Comparison of ENCODE assay signal across 12 mouse cellular contexts in the genomic region with DNA sequence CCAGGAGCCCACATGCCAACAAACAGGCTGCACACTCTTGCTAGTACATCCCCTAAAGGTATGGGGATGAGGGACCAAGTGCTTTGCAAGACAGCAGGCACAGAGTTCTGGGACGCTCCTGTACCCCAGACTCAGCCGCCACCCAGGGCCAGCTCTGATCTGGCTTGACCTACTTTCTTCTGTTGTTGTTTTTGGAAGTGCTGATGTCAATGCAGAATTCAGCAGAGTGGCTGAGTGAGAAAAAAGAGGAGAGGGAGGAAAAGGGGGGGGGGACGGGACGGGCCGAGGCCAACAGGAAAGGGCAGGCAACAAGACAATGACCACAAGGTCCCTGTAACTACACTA.
DNase-seq lines count a peak whose midpoint lies in the region; ATAC-seq lines count a peak whose summit lies in the region.
"Had no signal": no experiment of that assay in that cellular context is flagged by ENCODE, and none has a peak within 500 bp of the region (broad histone marks: within the 10 kb centered on the region; RNA-seq: fewer than 3 reads in every experiment).

No protein-coding gene starts in this region.

- DNase-seq in heart, postnatal 4 days, result no peak
- peak; percentile 21 to 45 for DNase-seq in thymus, adult 18-20 months
- DNase-seq in thymus, postnatal 25 days, result no peak
- no peak for DNase-seq in right cerebral cortex, postnatal 10 days (ENCODE audit: low spot score in 2 of 2)
- no peak for DNase-seq in left cerebral cortex, adult 8-10 months (ENCODE audit: low spot score in 2 of 2)
- DNase-seq: lung, postnatal 10 days had no signal

- no peak overlapping the region for H3K4me3 ChIP-seq in heart, embryonic 16.5 days (ENCODE audit: low read length)
- no peak overlapping the region for H3K4me3 ChIP-seq in liver, embryonic 12.5 days
- H3K4me3 ChIP-seq: forebrain, embryonic 15.5 days; myocyte had no signal

- peaks cover 42% of the 10 kb centered on the region for H3K4me1 ChIP-seq in heart, embryonic 16.5 days (ENCODE audit: control insufficient read depth, insufficient read depth, low read length)
- H3K4me1 ChIP-seq in liver, embryonic 12.5 days, result peaks cover 38% of the 10 kb centered on the region

- H3K27me3 ChIP-seq in heart, embryonic 16.5 days (ENCODE audit: control insufficient read depth, insufficient read depth, low read length), result no peaks in the 10 kb centered on the region; the same call in 1 of the 2 replicates
- H3K27me3 ChIP-seq in liver, embryonic 12.5 days (replicated peaks), result peaks cover 44% of the 10 kb centered on the region

- peak overlapping the region; percentile 62; the same call in 1 of the 2 replicates for H3K4me2 ChIP-seq in heart, embryonic 16.5 days (ENCODE audit: low read depth, low read length)
- H3K4me2 ChIP-seq in liver, embryonic 12.5 days, result peak overlapping the region; percentile 71

- WGBS in heart, embryonic 16.5 days, result 59% methylated on average over 5 of the region's 5 CpGs
- WGBS in liver, embryonic 12.5 days (ENCODE audit: insufficient replicate concordance), result 82% methylated on average over 5 of the region's 5 CpGs

- no peak for ATAC-seq in heart, embryonic 16.5 days (replicated peaks; ENCODE audit: extremely low read depth, insufficient read depth, low FRiP score)
- ATAC-seq in liver, embryonic 12.5 days, result no peak
- ATAC-seq: forebrain, embryonic 15.5 days had no signal

- no peaks in the 10 kb centered on the region for H3K36me3 ChIP-seq in heart, embryonic 16.5 days (ENCODE audit: control insufficient read depth, insufficient read depth)
- no peaks in the 10 kb centered on the region for H3K36me3 ChIP-seq in liver, embryonic 12.5 days
- H3K36me3 ChIP-seq: forebrain, embryonic 15.5 days; G1E had no signal

- no peaks in the 10 kb centered on the region for H3K9me3 ChIP-seq in heart, embryonic 16.5 days (replicated peaks; ENCODE audit: control insufficient read depth, low read length)
- H3K9me3 ChIP-seq in liver, embryonic 12.5 days (replicated peaks), result no peaks in the 10 kb centered on the region
- H3K9me3 ChIP-seq: forebrain, embryonic 15.5 days; G1E had no signal

- peak overlapping the region; percentile 13 for H3K27ac ChIP-seq in heart, embryonic 16.5 days (ENCODE audit: low read length)
- peak overlapping the region; percentile 55; the same call in 1 of the 2 replicates for H3K27ac ChIP-seq in liver, embryonic 12.5 days
- H3K27ac ChIP-seq: forebrain, embryonic 15.5 days; kidney, postnatal 0 days had no signal

- no peak overlapping the region; the same call in 1 of the 2 replicates for H3K9ac ChIP-seq in heart, embryonic 16.5 days (ENCODE audit: low read length)
- H3K9ac ChIP-seq in liver, embryonic 12.5 days, result 0 out of 2 replicates have a peak overlapping the region, but pooled peaks have one; percentile 50

Comparison
In these comparisons a context has a peak if more than half of its experiments do, and no peak if none do; other contexts are left out.
1. DNase-seq: peak in thymus, adult 18-20 months (2 of 2); none in heart, postnatal 4 days (single experiment), thymus, postnatal 25 days (single experiment), right cerebral cortex, postnatal 10 days (0 of 2) and left cerebral cortex, adult 8-10 months (0 of 2).